Mouse (Mus musculus) midbrain, embryonic 10.5 days (tissue): ENCODE data around the gene Ier5l. TPM values are rescaled to one million over a fixed set of nuclear protein-coding genes. Genes with fewer than 3 reads are reported as not detected.

Experiments
- DNase-seq: peaks from one replicate; pipeline ENCODE4 v3.0.0-alpha.2; 2017; ENCODE audit warnings: low spot score
- H3K27ac ChIP-seq: fragments of 300-500 bp; sonication (generic); replicated peaks from 2 replicates; pipeline ENCODE4 v1.5.1; 2016; ENCODE audit warnings: mild to moderate bottlenecking
- H3K27me3 ChIP-seq: fragments of 300-500 bp; sonication (generic); 2 replicates; pipeline ENCODE4 v1.6.1; 2016; ENCODE audit warnings: low read depth, mild to moderate bottlenecking; ENCODE audit not compliant: poor library complexity, severe bottlenecking
- H3K36me3 ChIP-seq: fragments of 300-500 bp; sonication (generic); 2 replicates; pipeline ENCODE4 v1.6.1; 2016; ENCODE audit warnings: mild to moderate bottlenecking, moderate library complexity
- H3K4me1 ChIP-seq: fragments of 300-500 bp; sonication (generic); 2 replicates; pipeline ENCODE4 v1.6.1; 2016
- H3K4me3 ChIP-seq: fragments of 300-500 bp; sonication (generic); 2 replicates; pipeline ENCODE4 v1.5.1; 2016; ENCODE audit warnings: mild to moderate bottlenecking, moderate library complexity
- H3K9me3 ChIP-seq: fragments of 300-500 bp; sonication (generic); replicated peaks from 2 replicates; pipeline ENCODE4 v1.6.1; 2016; ENCODE audit warnings: mild to moderate bottlenecking
- WGBS: fragments of 180-500 bp; shearing (Covaris S2); methylation state at CpG from one replicate; pipeline ENCODE4 v1.1.7; 2016; 5-methylcytosine and 5-hydroxymethylcytosine counted together
- polyA plus RNA-seq: library from polyadenylated mRNA; unstranded; fragments of >200 nt; fragmentation: Nextera tagmentation; extraction: Ambion mirVana; gene quantifications from 2 replicates; pipeline ENCODE4 v1.2.1, GENCODE M21; 2016

Gene Ier5l
- polyA plus RNA-seq = 2.0 and 2.3 TPM in 2 replicates

DNA sequence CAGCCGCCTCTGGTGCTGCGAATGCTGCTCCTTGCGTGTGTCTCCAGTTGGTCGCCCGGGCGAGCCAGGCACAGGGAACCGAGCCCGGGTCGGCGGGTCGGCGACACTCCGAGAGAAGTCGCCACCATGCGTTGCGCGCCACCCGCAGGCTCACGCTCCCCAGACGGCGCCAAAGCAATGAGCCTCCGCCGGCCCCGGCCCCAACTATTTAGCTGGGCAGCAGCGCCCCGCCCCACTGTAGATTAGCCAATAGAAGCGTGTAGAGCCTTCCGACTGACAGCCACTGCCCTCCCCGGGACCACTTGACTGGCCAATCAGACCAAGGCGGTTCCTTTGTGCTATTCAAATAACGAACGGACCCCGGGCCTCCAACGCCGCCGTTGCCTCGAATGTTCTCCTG is at the start of gene Ier5l:
Gene Ier5l (minus strand): TSS at position 181 of the 400 bp plus-strand sequence.
- Histone ChIP-seq H3K4me1 (peaks cover 44% of the 10 kb centered on the region), H3K36me3 (no peaks in the 10 kb centered on the region), H3K27ac (peak within 1 kb of the TSS; percentile 96), H3K9me3 (no peaks in the 10 kb centered on the region), H3K4me3 (peak within 1 kb of the TSS; percentile 97), H3K27me3 (peaks cover 26% of the 10 kb centered on the region)
- under 1% methylated on average over 37 of the region's 37 CpGs for WGBS
- DNase-seq = peak; percentile 96

DNA sequence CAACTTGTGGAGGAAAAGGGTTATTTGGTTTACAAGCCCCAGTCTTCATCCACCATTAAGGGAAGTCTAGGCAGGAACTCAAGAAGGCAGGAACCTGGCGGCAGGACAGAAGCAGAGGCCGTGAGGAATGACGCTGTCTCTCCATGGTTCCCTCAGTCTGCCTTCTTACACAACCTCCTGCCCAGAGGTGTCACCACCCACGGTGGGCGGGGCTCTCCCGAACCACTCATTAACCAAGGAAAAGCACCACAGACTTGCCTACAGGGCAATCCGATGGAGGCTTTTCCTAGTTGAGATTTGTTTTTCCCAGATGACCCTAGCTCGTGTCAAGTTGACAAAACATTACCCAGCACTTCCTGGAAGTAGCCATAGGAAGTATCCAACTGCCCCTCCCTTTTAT is 49.7 kb upstream of the Ier5l start:
- Histone ChIP-seq H3K27ac (no peak overlapping the region), H3K4me1 (peaks cover 17% of the 10 kb centered on the region; the same call in 1 of the 2 replicates), H3K4me3 (no peak overlapping the region), H3K36me3 (no peaks in the 10 kb centered on the region), H3K27me3 (no peaks in the 10 kb centered on the region), H3K9me3 (no peaks in the 10 kb centered on the region)
- 76% methylated on average over 8 of the region's 8 CpGs for WGBS
- DNase-seq = no peak

DNA sequence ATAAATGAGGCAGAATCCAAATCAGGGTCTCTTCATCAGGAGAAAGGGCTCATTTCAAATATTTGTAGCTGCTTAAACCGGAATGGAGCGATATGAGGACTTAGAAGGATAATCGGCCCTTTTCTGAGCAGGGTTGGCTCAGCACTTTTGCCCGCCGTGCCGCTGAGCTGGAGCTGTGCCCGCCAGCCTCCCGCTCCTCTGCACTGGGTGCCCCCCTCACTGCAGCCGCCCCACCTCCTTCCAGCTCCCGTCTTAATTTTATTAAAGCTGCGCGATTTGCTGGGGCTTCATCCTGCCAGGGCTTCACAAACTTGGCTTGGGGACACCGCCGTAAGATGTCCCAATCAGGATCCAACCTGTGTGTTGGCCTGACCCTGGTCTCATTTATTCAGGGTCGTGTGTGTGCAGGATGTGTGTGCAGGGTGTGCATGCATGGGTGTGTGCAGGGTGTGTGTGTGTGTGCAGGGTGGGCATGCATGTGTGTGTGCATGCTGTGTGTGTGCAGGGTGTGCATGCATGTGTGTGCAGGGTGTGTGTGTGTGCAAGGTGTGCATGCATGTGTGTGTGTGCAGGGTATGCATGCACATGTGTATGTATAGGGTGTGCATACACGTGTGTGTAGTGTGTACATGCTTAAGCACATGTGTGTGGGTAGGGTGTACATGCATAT is 36.8 kb upstream of the Ier5l start:
- peak overlapping the region; percentile 10; the same call in 1 of the 2 replicates for H3K27ac ChIP-seq
- DNase-seq = no peak
- H3K4me1 ChIP-seq = peaks cover 12% of the 10 kb centered on the region
- no peaks in the 10 kb centered on the region for H3K36me3 ChIP-seq
- H3K4me3 ChIP-seq = no peak overlapping the region
- WGBS = 81% methylated on average over 16 of the region's 16 CpGs
- H3K27me3 ChIP-seq = no peaks in the 10 kb centered on the region
- H3K9me3 ChIP-seq = no peaks in the 10 kb centered on the region

DNA sequence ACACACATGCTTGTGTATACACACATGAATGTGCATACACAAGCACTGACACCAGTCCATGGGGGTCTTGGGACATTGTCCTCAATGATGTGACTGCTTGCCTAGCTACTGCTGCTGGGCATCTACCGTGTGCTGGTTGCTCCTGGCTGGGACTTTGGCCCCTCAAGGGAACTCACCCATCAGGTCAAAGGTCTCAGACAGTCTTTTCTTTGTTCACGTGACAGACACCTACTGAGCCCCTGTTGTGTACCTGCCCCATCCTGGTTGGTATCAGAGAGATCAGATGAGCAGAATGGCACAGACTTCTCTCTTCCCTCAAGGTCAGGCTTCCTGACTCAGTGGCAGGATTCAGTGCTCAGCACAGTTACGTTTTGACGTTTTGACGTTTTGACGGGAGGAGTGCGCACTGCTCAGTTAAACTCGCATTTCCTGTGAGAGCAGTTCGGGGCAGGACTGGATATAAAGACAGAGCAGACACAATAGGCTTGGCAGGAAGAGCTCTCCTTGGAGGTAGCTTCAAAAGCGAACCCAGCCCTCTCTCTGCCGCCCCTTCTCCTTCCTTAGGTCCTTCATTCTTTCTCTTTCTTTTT is 33.2 kb upstream of the Ier5l start:
- 71% methylated on average over 11 of the region's 11 CpGs for WGBS
- DNase-seq = no peak

DNA sequence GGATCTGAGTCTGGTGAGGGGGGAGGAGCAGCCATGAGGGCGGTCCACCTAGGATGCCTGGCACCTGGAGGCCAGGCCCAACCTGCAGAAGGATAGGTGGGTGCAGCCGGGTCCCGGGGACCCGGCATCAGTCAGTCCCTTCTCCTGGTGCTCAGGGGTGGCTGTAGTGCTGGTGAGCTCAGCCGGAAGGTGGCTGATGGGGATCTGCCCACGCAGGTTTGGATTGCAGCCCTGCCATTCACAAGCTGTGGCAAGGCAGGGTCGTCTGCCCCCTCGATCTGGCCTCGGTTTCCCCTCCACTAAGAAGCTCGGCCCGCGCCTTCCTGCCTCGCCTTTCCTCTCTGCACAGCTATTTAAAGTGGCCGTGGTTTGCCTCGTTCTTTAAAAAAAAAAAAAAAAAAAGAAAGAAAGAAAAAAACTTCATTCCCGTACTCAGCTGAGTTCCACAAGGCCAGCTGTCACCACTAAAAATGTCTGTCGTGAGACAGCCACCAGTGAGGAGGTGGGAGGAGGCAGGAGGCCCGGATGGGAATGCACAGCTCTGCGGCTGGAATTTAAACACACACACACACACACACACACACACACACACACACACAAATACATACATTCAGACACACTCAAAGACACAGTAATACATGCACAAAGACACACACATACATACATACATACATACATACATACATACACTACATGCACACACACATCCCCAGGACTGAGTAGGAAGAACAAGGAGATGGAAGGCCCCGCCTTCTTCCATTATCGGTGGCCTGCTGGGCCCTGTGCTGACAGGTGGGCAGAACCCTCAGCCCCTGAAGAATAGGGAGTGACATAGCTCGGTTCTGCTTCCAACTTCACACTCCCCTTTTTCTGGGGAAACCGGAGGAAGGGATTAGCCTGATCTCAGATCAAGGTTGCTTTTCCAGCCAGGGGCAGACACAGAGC is 29.9 kb upstream of the Ier5l start:
- peak overlapping the region; percentile 17; the same call in 1 of the 2 replicates for H3K27ac ChIP-seq
- DNase-seq = no peak
- H3K27me3 ChIP-seq = no peaks in the 10 kb centered on the region
- WGBS = 53% methylated on average over 23 of the region's 23 CpGs
- no peaks in the 10 kb centered on the region for H3K36me3 ChIP-seq
- peaks cover 5% of the 10 kb centered on the region; the same call in 1 of the 2 replicates for H3K9me3 ChIP-seq
- peaks cover 12% of the 10 kb centered on the region for H3K4me1 ChIP-seq
- H3K4me3 ChIP-seq = no peak overlapping the region

More for the DNA sequence above, 33.2 kb upstream of the Ier5l start:
- H3K27me3 ChIP-seq = no peaks in the 10 kb centered on the region
- H3K9me3 ChIP-seq = no peaks in the 10 kb centered on the region
- no peaks in the 10 kb centered on the region for H3K36me3 ChIP-seq
- H3K27ac ChIP-seq = no peak overlapping the region
- peaks cover 12% of the 10 kb centered on the region for H3K4me1 ChIP-seq
- no peak overlapping the region for H3K4me3 ChIP-seq

DNA sequence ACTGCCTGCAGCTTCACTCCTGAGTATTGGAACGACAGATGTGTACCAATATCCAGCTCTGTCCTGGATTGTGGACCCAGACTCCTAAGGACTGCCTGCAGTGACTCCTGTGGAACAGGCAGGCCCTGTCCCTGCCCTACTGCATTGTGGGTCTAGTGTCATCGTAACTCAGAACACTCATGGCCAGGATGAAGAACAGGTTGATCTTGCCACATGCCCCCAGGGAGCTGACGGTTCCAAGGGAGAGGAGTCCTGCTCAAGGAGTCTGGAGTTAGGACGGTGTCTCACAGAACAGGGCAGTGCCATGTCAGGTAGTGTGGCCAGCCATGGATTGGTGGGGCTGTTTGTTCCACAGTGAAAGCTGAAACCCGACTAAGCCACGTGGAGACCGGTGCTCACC is 27.7 kb upstream of the Ier5l start:
- Histone ChIP-seq H3K27me3 (no peaks in the 10 kb centered on the region), H3K9me3 (peaks cover 5% of the 10 kb centered on the region; the same call in 1 of the 2 replicates), H3K36me3 (no peaks in the 10 kb centered on the region), H3K27ac (no peak overlapping the region), H3K4me1 (peaks cover 12% of the 10 kb centered on the region), H3K4me3 (no peak overlapping the region)
- WGBS = 85% methylated on average over 7 of the region's 7 CpGs
- DNase-seq = no peak

DNA sequence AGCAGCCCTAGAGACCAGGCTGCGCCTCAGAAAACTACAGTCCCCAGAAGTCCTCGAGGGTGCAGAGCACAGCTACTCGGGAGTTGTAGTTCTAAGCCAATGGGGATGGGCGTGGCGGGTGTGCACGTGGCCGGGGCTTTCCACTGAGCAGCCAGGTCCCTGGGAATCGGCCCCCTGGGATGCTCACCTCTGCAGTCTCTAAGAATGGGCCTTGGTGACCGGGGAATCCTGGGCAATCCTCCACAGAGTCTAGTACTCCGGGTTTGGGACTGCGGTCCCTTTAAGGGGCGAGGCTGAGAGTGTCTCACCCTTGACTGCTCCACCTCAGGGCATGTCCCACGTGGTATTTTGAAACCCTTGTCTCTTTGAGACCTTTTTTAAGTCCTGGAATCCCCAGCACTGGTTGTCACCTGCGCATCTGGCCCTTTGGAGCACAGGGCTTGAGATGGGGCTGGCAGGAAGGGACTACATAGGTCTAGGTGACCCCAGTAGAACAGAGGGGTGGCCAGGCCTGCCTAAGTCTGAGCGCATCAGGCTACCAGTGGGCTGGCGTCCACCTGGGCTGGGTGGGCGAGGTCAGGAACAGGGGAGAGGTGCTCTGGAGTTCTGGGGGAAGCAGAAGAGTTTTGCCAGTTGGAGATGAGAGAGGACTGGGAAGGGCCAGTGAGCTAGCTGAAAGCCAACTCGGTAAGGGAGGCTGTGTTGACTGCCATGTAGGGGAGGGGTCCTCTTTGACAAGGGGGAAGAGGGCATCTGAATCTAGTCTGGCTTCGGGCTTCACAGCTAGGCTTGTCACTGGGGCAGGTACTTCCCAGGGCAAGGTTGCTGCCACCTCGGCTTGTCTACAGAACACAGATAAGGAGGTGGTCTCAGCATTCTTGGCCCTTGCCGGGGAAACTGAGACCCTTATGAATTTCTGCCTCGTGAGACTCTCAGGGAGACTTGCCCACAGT is 22.2 kb upstream of the Ier5l start:
- H3K4me3 ChIP-seq = peak overlapping the region; percentile 51
- peaks cover 13% of the 10 kb centered on the region for H3K4me1 ChIP-seq
- WGBS = 26% methylated on average over 22 of the region's 22 CpGs
- no peaks in the 10 kb centered on the region for H3K36me3 ChIP-seq
- DNase-seq = peak; percentile 75
- H3K9me3 ChIP-seq = peaks cover 5% of the 10 kb centered on the region; the same call in 1 of the 2 replicates
- no peaks in the 10 kb centered on the region for H3K27me3 ChIP-seq
- H3K27ac ChIP-seq = peak overlapping the region; percentile 85

DNA sequence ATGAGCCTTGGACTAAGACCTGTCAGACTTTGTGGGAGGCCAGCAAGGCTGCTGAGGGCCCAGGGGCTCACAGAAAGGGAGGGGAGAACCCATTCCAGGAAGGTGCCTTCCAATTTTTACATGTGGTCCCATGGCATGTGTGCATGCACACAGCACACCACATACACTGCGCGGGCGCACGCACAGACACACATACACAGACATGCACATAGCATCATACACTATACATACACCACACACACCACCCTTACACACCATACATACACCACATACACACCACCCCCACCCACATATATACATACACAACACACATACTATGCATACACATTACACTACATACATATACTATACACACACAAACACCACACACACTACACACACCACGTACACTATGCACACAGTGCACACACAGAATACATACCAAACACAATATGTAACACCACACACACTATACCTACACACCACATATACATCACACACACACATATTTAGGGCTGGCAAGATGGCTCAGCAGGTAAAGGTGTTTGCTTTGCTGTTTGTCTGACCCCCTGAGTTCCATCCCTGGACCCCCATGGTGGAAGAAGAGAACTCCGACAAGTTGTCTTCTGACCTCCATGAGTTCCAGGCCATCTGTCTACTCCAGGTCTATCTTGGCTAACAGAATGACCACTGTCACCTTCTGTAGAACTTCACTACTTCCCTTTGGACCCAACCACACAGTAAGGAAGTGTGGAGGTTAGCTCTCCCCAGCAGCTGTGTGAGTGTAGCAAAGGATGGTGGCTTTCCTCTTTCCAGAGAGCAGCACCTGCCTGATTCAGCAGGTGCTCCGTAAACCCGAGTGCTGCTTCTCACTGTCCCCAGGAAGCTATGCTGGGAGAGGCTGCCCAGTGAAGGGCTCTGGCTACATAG is 21.2 kb upstream of the Ier5l start:
- Histone ChIP-seq H3K4me1 (peaks cover 13% of the 10 kb centered on the region), H3K9me3 (peaks cover 5% of the 10 kb centered on the region; the same call in 1 of the 2 replicates), H3K36me3 (no peaks in the 10 kb centered on the region), H3K27me3 (no peaks in the 10 kb centered on the region), H3K27ac (peak overlapping the region; percentile 85), H3K4me3 (peak overlapping the region; percentile 51)
- 78% methylated on average over 8 of the region's 8 CpGs for WGBS
- DNase-seq = no peak

DNA sequence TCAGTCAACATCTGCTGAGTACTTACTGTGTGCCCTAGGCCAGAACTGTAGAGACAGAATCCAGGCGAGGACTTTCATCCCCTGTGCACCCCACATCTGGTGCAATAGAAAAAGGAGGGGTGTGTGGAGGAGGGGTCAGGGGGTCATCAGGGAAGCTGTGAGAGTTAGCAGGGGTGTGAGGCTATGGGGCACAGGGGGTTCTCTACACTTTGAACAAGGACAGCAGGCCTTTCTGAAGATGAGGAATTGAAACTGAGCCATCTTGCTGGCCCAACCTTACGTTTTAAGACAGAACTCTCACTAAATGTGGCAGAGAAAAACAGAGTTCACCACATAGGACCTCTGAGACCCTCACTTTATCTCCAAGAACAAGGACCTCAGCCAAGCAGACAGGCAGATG is 16.4 kb upstream of the Ier5l start:
- H3K4me3 ChIP-seq = no peak overlapping the region
- no peak overlapping the region for H3K27ac ChIP-seq
- WGBS = 80% methylated on average over 2 of the region's 2 CpGs
- H3K27me3 ChIP-seq = no peaks in the 10 kb centered on the region
- DNase-seq = no peak
- peaks cover 8% of the 10 kb centered on the region for H3K4me1 ChIP-seq
- no peaks in the 10 kb centered on the region for H3K36me3 ChIP-seq
- H3K9me3 ChIP-seq = no peaks in the 10 kb centered on the region

DNA sequence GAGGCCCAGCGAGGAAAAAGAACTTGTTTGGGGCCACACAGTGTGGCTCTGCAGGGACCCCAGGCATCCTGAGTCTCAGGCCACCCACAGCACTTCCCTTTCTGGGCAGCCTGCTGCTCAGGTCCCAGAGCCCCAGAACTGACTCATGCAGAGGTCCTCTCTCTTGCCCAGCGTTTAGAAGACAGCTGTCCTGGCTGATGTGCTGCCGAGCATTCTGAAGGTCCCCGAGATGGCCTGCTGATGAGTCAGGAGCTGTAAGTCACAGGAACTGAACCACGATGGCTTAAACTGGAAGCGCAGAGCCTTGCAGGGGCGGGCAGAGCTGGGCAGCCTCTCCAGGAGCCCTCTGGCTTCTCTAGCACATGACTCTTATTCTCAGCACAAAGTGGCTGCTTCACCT is 13.6 kb upstream of the Ier5l start:
- 33% methylated on average over 7 of the region's 7 CpGs for WGBS
- no peak for DNase-seq

DNA sequence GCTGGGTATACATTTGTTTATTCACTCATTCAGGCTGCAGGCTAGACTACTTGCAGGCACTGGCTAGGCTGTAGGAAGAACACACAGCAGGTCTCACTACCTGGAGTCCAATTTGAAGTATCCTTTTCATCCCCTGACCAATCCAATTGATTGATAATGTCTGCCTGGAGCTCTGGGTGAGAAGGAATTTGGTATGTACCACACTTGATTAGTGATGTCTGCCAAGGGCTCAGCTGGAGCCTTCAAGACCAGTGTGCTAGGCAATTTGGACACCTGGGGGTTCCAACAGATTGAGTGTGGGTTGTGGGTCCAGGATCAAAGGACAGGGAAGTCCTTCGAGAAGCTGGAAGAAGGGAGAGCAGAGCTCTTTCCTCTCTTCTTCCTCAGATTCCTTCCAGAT is 4.5 kb upstream of the Ier5l start:
- H3K4me1 ChIP-seq = peaks cover 21% of the 10 kb centered on the region
- peaks cover 22% of the 10 kb centered on the region for H3K27me3 ChIP-seq
- no peak for DNase-seq
- no peak overlapping the region for H3K4me3 ChIP-seq
- H3K27ac ChIP-seq = no peak overlapping the region
- H3K36me3 ChIP-seq = no peaks in the 10 kb centered on the region
- 83% methylated on average over 1 of the region's 1 CpGs for WGBS
- H3K9me3 ChIP-seq = no peaks in the 10 kb centered on the region

More for the DNA sequence above, 13.6 kb upstream of the Ier5l start:
- H3K27me3 ChIP-seq = no peaks in the 10 kb centered on the region
- peak overlapping the region; percentile 46 for H3K27ac ChIP-seq
- peaks cover 12% of the 10 kb centered on the region for H3K4me1 ChIP-seq
- H3K9me3 ChIP-seq = no peaks in the 10 kb centered on the region
- H3K36me3 ChIP-seq = no peaks in the 10 kb centered on the region
- no peak overlapping the region for H3K4me3 ChIP-seq
